ENCODE assay signal across 19 mouse cellular contexts in genomic region chr5:120833335-120834280, GRCm38 (mm10). TPM values are rescaled to one million over a fixed set of nuclear protein-coding genes. Genes with fewer than 3 reads are reported as not detected.
DNase-seq lines count a peak whose midpoint lies in the region; ATAC-seq and TF ChIP-seq lines count a peak whose summit lies in the region.
"Had no signal": no experiment of that assay in that cellular context is flagged by ENCODE, and none has a peak within 500 bp of the region (broad histone marks: within the 10 kb centered on the region; RNA-seq: fewer than 3 reads in every experiment).

No protein-coding gene starts in this region.

- no peak for TF ChIP-seq EP300 in heart, adult 2 months (IDR thresholded peaks at IDR 0.05; ENCODE audit: insufficient read depth, low read depth, low read length)

- peaks cover 28% of the 10 kb centered on the region for H3K27me3 ChIP-seq in heart, embryonic 12.5 days (replicated peaks)
- H3K27me3 ChIP-seq in heart, adult 2 months (ENCODE audit: control insufficient read depth, insufficient read depth, low read length), result no peaks in the 10 kb centered on the region
- no peaks in the 10 kb centered on the region for H3K27me3 ChIP-seq in forebrain, embryonic 15.5 days
- H3K27me3 ChIP-seq in intestine, embryonic 16.5 days (replicated peaks; ENCODE audit: control insufficient read depth, insufficient read depth, low read length), result no peaks in the 10 kb centered on the region
- peaks cover 18% of the 10 kb centered on the region; the same call in 1 of the 2 replicates for H3K27me3 ChIP-seq in neural tube, embryonic 15.5 days (replicated peaks)

- no peak overlapping the region for H3K4me3 ChIP-seq in heart, embryonic 12.5 days
- no peak overlapping the region for H3K4me3 ChIP-seq in heart, adult 2 months
- no peak overlapping the region for H3K4me3 ChIP-seq in forebrain, embryonic 15.5 days
- H3K4me3 ChIP-seq in intestine, embryonic 16.5 days (ENCODE audit: low read length), result no peak overlapping the region
- H3K4me3 ChIP-seq in neural tube, embryonic 15.5 days (replicated peaks), result no peak overlapping the region
- H3K4me3 ChIP-seq: erythroblast, embryonic 14.5 days; limb, embryonic 15.5 days; myocyte had no signal

- WGBS in heart, embryonic 12.5 days, result 17% methylated on average over 17 of the region's 17 CpGs
- 18% methylated on average over 17 of the region's 17 CpGs for WGBS in heart, adult 2 months
- 7% methylated on average over 17 of the region's 17 CpGs for WGBS in forebrain, embryonic 15.5 days
- 13% methylated on average over 17 of the region's 17 CpGs for WGBS in intestine, embryonic 16.5 days
- WGBS in neural tube, embryonic 15.5 days, result 12% methylated on average over 17 of the region's 17 CpGs

- intact Hi-C loops in heart, adult 2 months (cut with DNase I), result no loop called here

- no peak for TF ChIP-seq POLR2A in heart, adult 2 months (IDR thresholded peaks at IDR 0.05; ENCODE audit: insufficient read depth, low read depth, low read length)

- no peak overlapping the region for H3K9ac ChIP-seq in heart, embryonic 12.5 days
- no peak overlapping the region for H3K9ac ChIP-seq in heart, adult 2 months (ENCODE audit: low read depth, low read length)
- H3K9ac ChIP-seq in forebrain, embryonic 15.5 days (replicated peaks), result no peak overlapping the region
- no peak overlapping the region for H3K9ac ChIP-seq in intestine, embryonic 16.5 days (ENCODE audit: low read depth, low read length)
- H3K9ac ChIP-seq in neural tube, embryonic 15.5 days (replicated peaks), result no peak overlapping the region
- H3K9ac ChIP-seq: limb, embryonic 15.5 days had no signal

- 0 out of 2 replicates have a peak, but pooled peaks cover 3% of the 10 kb centered on the region for H3K9me3 ChIP-seq in heart, embryonic 12.5 days (replicated peaks)
- no peaks in the 10 kb centered on the region for H3K9me3 ChIP-seq in forebrain, embryonic 15.5 days
- no peaks in the 10 kb centered on the region for H3K9me3 ChIP-seq in intestine, embryonic 16.5 days (ENCODE audit: control insufficient read depth, low read length)
- no peaks in the 10 kb centered on the region for H3K9me3 ChIP-seq in neural tube, embryonic 15.5 days (replicated peaks)
- H3K9me3 ChIP-seq: limb, embryonic 15.5 days had no signal

- peak overlapping the region; percentile 13; the same call in 1 of the 2 replicates for H3K4me2 ChIP-seq in heart, embryonic 12.5 days
- peak overlapping the region; percentile 22 for H3K4me2 ChIP-seq in forebrain, embryonic 15.5 days (replicated peaks)
- peak overlapping the region; percentile 34; the same call in 1 of the 2 replicates for H3K4me2 ChIP-seq in intestine, embryonic 16.5 days (ENCODE audit: low read depth, low read length)
- H3K4me2 ChIP-seq in neural tube, embryonic 15.5 days, result peak overlapping the region; percentile 17; the same call in 1 of the 2 replicates
- H3K4me2 ChIP-seq: limb, embryonic 15.5 days had no signal

- H3K27ac ChIP-seq in heart, embryonic 12.5 days (ENCODE audit: poor library complexity, severe bottlenecking), result no peak overlapping the region
- H3K27ac ChIP-seq in heart, adult 2 months, result no peak overlapping the region
- no peak overlapping the region for H3K27ac ChIP-seq in forebrain, embryonic 15.5 days (replicated peaks)
- 0 out of 2 replicates have a peak overlapping the region, but pooled peaks have one; percentile 15 for H3K27ac ChIP-seq in intestine, embryonic 16.5 days (ENCODE audit: low read length)
- H3K27ac ChIP-seq in neural tube, embryonic 15.5 days (replicated peaks), result no peak overlapping the region
- H3K27ac ChIP-seq: limb, embryonic 15.5 days had no signal

- ATAC-seq in heart, embryonic 12.5 days (ENCODE audit: insufficient number of reproducible peaks, low FRiP score), result no peak
- no peak for ATAC-seq in forebrain, embryonic 15.5 days (replicated peaks)
- ATAC-seq in intestine, embryonic 16.5 days, result peak; percentile 89
- no peak for ATAC-seq in neural tube, embryonic 15.5 days (ENCODE audit: low FRiP score)
- ATAC-seq: lung, postnatal 0 days had no signal

- H3K4me1 ChIP-seq in heart, embryonic 12.5 days (replicated peaks), result no peaks in the 10 kb centered on the region
- no peaks in the 10 kb centered on the region for H3K4me1 ChIP-seq in heart, adult 2 months (ENCODE audit: control insufficient read depth, insufficient read depth, low read length)
- peaks cover 11% of the 10 kb centered on the region for H3K4me1 ChIP-seq in forebrain, embryonic 15.5 days
- H3K4me1 ChIP-seq in intestine, embryonic 16.5 days (ENCODE audit: control insufficient read depth, insufficient read depth, low read length), result no peaks in the 10 kb centered on the region
- no peaks in the 10 kb centered on the region; the same call in 1 of the 2 replicates for H3K4me1 ChIP-seq in neural tube, embryonic 15.5 days
- H3K4me1 ChIP-seq: limb, embryonic 15.5 days had no signal

- no peaks in the 10 kb centered on the region for H3K36me3 ChIP-seq in heart, embryonic 12.5 days
- H3K36me3 ChIP-seq in heart, adult 2 months (ENCODE audit: control insufficient read depth, insufficient read depth, low read length), result no peaks in the 10 kb centered on the region
- H3K36me3 ChIP-seq in forebrain, embryonic 15.5 days, result no peaks in the 10 kb centered on the region
- no peaks in the 10 kb centered on the region for H3K36me3 ChIP-seq in intestine, embryonic 16.5 days (ENCODE audit: control insufficient read depth, insufficient read depth, low read length)
- no peaks in the 10 kb centered on the region for H3K36me3 ChIP-seq in neural tube, embryonic 15.5 days
- H3K36me3 ChIP-seq: limb, embryonic 15.5 days had no signal

- no peak for TF ChIP-seq CTCF in heart, adult 2 months (IDR thresholded peaks at IDR 0.05)

- DNase-seq in heart, adult 2 months, result no peak
- no peak for DNase-seq in cerebellum, postnatal 25 days
- DNase-seq in gastrocnemius, postnatal 10 days, result no peak
- DNase-seq in adrenal gland, postnatal 4 days (ENCODE audit: low spot score in 2 of 2), result no peak
- DNase-seq: cerebellum, postnatal 10 days; gastrocnemius, postnatal 36 days; heart, postnatal 14 days; layer of hippocampus, postnatal 36 days; right cerebral cortex, postnatal 25 days had no signal

- no peaks in the 10 kb centered on the region for H3K79me2 ChIP-seq in heart, adult 2 months (replicated peaks; ENCODE audit: control insufficient read depth, insufficient read depth, low read length)

RNA-seq across cellular contexts. Expression of gene Oas1f, which starts 13.6 kb away (rescaled TPM):
- not detected in 2 replicates for polyA plus RNA-seq in heart, embryonic 12.5 days (2016; fragmentation: Nextera tagmentation; extraction: Ambion mirVana)
- not detected for total RNA-seq in heart, adult 2 months (2021)
- not detected in 2 replicates for polyA plus RNA-seq in heart, adult 2 months (2012; rRNA removed)
- not detected in 2 replicates for polyA plus RNA-seq in forebrain, embryonic 15.5 days (2015; fragmentation: Nextera tagmentation; extraction: Ambion mirVana)
- polyA plus RNA-seq in intestine, embryonic 16.5 days (2015; fragmentation: Nextera tagmentation; extraction: Ambion mirVana), result 0.20 TPM in 1 of 2 replicates, not detected in the other
- not detected in 2 replicates for polyA plus RNA-seq in neural tube, embryonic 15.5 days (2015; fragmentation: Nextera tagmentation; extraction: Ambion mirVana)
- not detected for total RNA-seq in gastrocnemius, postnatal 10 days (2021)
- not detected for total RNA-seq in adrenal gland, postnatal 4 days (2021)
- total RNA-seq: gastrocnemius, postnatal 36 days; heart, postnatal 14 days; layer of hippocampus, postnatal 36 days had no signal
- polyA plus RNA-seq: erythroblast, embryonic 14.5 days; lung, postnatal 0 days; myocyte; stomach, embryonic 16.5 days had no signal

RNA-seq across cellular contexts. Expression of gene Oas1c, which starts 21.3 kb away (rescaled TPM):
- 0.19 and 0.63 TPM in 2 replicates for polyA plus RNA-seq in heart, embryonic 12.5 days (2016; fragmentation: Nextera tagmentation; extraction: Ambion mirVana)
- total RNA-seq in heart, adult 2 months (2021), result under 1 TPM; 0.26 to 0.36 TPM
- 0.85 and 1.3 TPM in 2 replicates for polyA plus RNA-seq in heart, adult 2 months (2012; rRNA removed)
- 0.20 and 0.41 TPM in 2 replicates for polyA plus RNA-seq in forebrain, embryonic 15.5 days (2015; fragmentation: Nextera tagmentation; extraction: Ambion mirVana)
- polyA plus RNA-seq in intestine, embryonic 16.5 days (2015; fragmentation: Nextera tagmentation; extraction: Ambion mirVana), result 0.58 and 1.1 TPM in 2 replicates
- 0.55 and 0.65 TPM in 2 replicates for polyA plus RNA-seq in neural tube, embryonic 15.5 days (2015; fragmentation: Nextera tagmentation; extraction: Ambion mirVana)
- total RNA-seq in gastrocnemius, postnatal 10 days (2021), result under 1 TPM; 0.14 to 0.43 TPM
- 1 to 10 TPM; 2.3 to 4.1 TPM for total RNA-seq in adrenal gland, postnatal 4 days (2021)
- polyA plus RNA-seq: erythroblast, embryonic 14.5 days had no signal

RNA-seq across cellular contexts. Expression of gene Oas1h, which starts 27.6 kb away (rescaled TPM):
- not detected in 2 replicates for polyA plus RNA-seq in heart, embryonic 12.5 days (2016; fragmentation: Nextera tagmentation; extraction: Ambion mirVana)
- total RNA-seq in heart, adult 2 months (2021), result not detected
- not detected in 2 replicates for polyA plus RNA-seq in heart, adult 2 months (2012; rRNA removed)
- polyA plus RNA-seq in forebrain, embryonic 15.5 days (2015; fragmentation: Nextera tagmentation; extraction: Ambion mirVana), result not detected in 2 replicates
- not detected in 2 replicates for polyA plus RNA-seq in intestine, embryonic 16.5 days (2015; fragmentation: Nextera tagmentation; extraction: Ambion mirVana)
- not detected in 2 replicates for polyA plus RNA-seq in neural tube, embryonic 15.5 days (2015; fragmentation: Nextera tagmentation; extraction: Ambion mirVana)
- total RNA-seq in gastrocnemius, postnatal 10 days (2021), result not detected
- total RNA-seq in adrenal gland, postnatal 4 days (2021), result under 1 TPM in 1 of 2 experiments, not detected in 1; 0.20 TPM
- total RNA-seq: gastrocnemius, postnatal 36 days; heart, postnatal 14 days; layer of hippocampus, postnatal 36 days had no signal
- polyA plus RNA-seq: erythroblast, embryonic 14.5 days; kidney, embryonic 16.5 days; limb, embryonic 15.5 days; lung, postnatal 0 days; myocyte; stomach, embryonic 16.5 days had no signal

RNA-seq across cellular contexts. Expression of gene Oas1e, which starts 38.3 kb away (rescaled TPM):
- polyA plus RNA-seq in heart, embryonic 12.5 days (2016; fragmentation: Nextera tagmentation; extraction: Ambion mirVana), result not detected in 2 replicates
- total RNA-seq in heart, adult 2 months (2021), result not detected
- not detected in 2 replicates for polyA plus RNA-seq in heart, adult 2 months (2012; rRNA removed)
- polyA plus RNA-seq in forebrain, embryonic 15.5 days (2015; fragmentation: Nextera tagmentation; extraction: Ambion mirVana), result 0.26 TPM in 1 of 2 replicates, not detected in the other
- not detected in 2 replicates for polyA plus RNA-seq in intestine, embryonic 16.5 days (2015; fragmentation: Nextera tagmentation; extraction: Ambion mirVana)
- 0.18 and 0.31 TPM in 2 replicates for polyA plus RNA-seq in neural tube, embryonic 15.5 days (2015; fragmentation: Nextera tagmentation; extraction: Ambion mirVana)
- not detected for total RNA-seq in gastrocnemius, postnatal 10 days (2021)
- not detected for total RNA-seq in adrenal gland, postnatal 4 days (2021)
- total RNA-seq: gastrocnemius, postnatal 36 days; heart, postnatal 14 days; layer of hippocampus, postnatal 36 days had no signal
- polyA plus RNA-seq: erythroblast, embryonic 14.5 days; kidney, embryonic 16.5 days; limb, embryonic 15.5 days; myocyte; stomach, embryonic 16.5 days had no signal

RNA-seq across cellular contexts. Expression of gene Oas1g, which starts 53.8 kb away (rescaled TPM):
- polyA plus RNA-seq in heart, embryonic 12.5 days (2016; fragmentation: Nextera tagmentation; extraction: Ambion mirVana), result not detected in 2 replicates
- under 1 TPM in 1 of 2 experiments, not detected in 1; 0.34 TPM for total RNA-seq in heart, adult 2 months (2021)
- 1.0 and 1.5 TPM in 2 replicates for polyA plus RNA-seq in heart, adult 2 months (2012; rRNA removed)
- polyA plus RNA-seq in forebrain, embryonic 15.5 days (2015; fragmentation: Nextera tagmentation; extraction: Ambion mirVana), result 0.09 and 0.23 TPM in 2 replicates
- 1.5 and 2.6 TPM in 2 replicates for polyA plus RNA-seq in intestine, embryonic 16.5 days (2015; fragmentation: Nextera tagmentation; extraction: Ambion mirVana)
- 0.37 and 1.4 TPM in 2 replicates for polyA plus RNA-seq in neural tube, embryonic 15.5 days (2015; fragmentation: Nextera tagmentation; extraction: Ambion mirVana)
- not detected for total RNA-seq in gastrocnemius, postnatal 10 days (2021)
- under 1 TPM; 0.23 to 0.42 TPM for total RNA-seq in adrenal gland, postnatal 4 days (2021)
- total RNA-seq: heart, postnatal 14 days; layer of hippocampus, postnatal 36 days had no signal
- polyA plus RNA-seq: erythroblast, embryonic 14.5 days; myocyte had no signal
